Mouse (Mus musculus) thymus, adult 2 months (tissue): ENCODE data around the gene Mrpl52.

Source experiments
- CTCF ChIP-seq: fragments of 200-500 bp; IDR thresholded peaks from 2 replicates; pipeline ENCODE4 v1.5.1; 2012; ENCODE audit warnings: mild to moderate bottlenecking, control low read depth, low read length, moderate library complexity, borderline replicate concordance; ENCODE audit not compliant: control insufficient read depth, poor library complexity, insufficient read depth; ENCODE audit errors: extremely low read depth
- POLR2A ChIP-seq: fragments of 200-500 bp; IDR thresholded peaks from 2 replicates; pipeline ENCODE4 v1.6.1; 2012; ENCODE audit warnings: mild to moderate bottlenecking, low read length, control low read depth, moderate library complexity; ENCODE audit not compliant: control insufficient read depth, poor library complexity, insufficient read depth; ENCODE audit errors: extremely low read depth

DNA sequence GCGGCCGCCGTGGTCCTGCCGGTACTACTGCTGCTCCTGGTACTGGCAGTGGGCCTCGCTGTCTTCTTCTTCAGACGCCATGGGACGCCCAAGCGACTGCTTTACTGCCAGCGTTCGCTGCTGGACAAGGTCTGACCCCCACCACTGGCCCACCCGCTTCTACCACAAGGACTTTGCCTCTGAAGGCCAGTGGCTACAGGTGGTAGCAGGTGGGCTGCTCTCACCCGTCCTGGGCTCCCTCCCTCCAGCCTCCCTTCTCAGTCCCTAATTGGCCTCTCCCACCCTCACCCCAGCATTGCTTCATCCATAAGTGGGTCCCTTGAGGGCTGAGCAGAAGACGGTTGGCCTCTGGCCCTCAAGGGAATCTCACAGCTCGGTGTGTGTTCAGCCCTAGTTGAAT lies 13.8 kb downstream of the Mrpl52 start:
- TF ChIP-seq CTCF (no peak), POLR2A (no peak)
